19 mouse cellular contexts compared by ENCODE assay signal in genomic region chr1:148797110-148797509, GRCm38 (mm10).
"Had no signal": no experiment of that assay in that cellular context is flagged by ENCODE, and none has a peak within 500 bp of the region (broad histone marks: within the 10 kb centered on the region; RNA-seq: fewer than 3 reads in every experiment).

No protein-coding gene starts in this region.

- H3K4me2 ChIP-seq: limb, embryonic 12.5 days; limb, embryonic 15.5 days; liver, embryonic 11.5 days; lung, embryonic 14.5 days had no signal

- H3K9ac ChIP-seq: limb, embryonic 12.5 days; limb, embryonic 15.5 days; liver, embryonic 14.5 days; liver, postnatal 0 days; lung, embryonic 14.5 days had no signal

- ATAC-seq: intestine, postnatal 0 days; liver, postnatal 0 days; lung, postnatal 0 days had no signal

- H3K27me3 ChIP-seq: limb, embryonic 12.5 days; limb, embryonic 15.5 days had no signal

- DNase-seq: kidney, adult 2 months; kidney, postnatal 25 days; layer of hippocampus, adult 9-11 months; left cerebral cortex, postnatal 4 days; liver, postnatal 0 days; lung, embryonic 14.5 days; right cerebral cortex, postnatal 25 days; spleen, adult 18-20 months; thymus, adult 18-20 months; thymus, postnatal 36 days had no signal

- H3K27ac ChIP-seq: kidney, postnatal 0 days; layer of hippocampus, adult 2 months; limb, embryonic 12.5 days; limb, embryonic 15.5 days; liver, embryonic 14.5 days; macrophage had no signal

- H3K4me3 ChIP-seq: layer of hippocampus, adult 2 months; limb, embryonic 12.5 days; limb, embryonic 15.5 days had no signal

- H3K4me1 ChIP-seq: limb, embryonic 12.5 days; limb, embryonic 15.5 days had no signal

- H3K36me3 ChIP-seq: limb, embryonic 12.5 days; limb, embryonic 15.5 days had no signal

- H3K9me3 ChIP-seq: limb, embryonic 12.5 days; limb, embryonic 15.5 days had no signal
